In genomic region chr6:14358280-14358679, GRCm38 (mm10) we compare ENCODE assay signal across 17 mouse cellular contexts.
A peak's percentile ranks its signal among the peaks of the same experiment; 100 is the strongest.
DNase-seq lines count a peak whose midpoint lies in the region; TF ChIP-seq lines count a peak whose summit lies in the region.
"Had no signal": no experiment of that assay in that cellular context is flagged by ENCODE, and none has a peak within 500 bp of the region (broad histone marks: within the 10 kb centered on the region; RNA-seq: fewer than 3 reads in every experiment).

No protein-coding gene starts in this region.

- no peak overlapping the region for H3K27ac ChIP-seq in left cerebral cortex, adult 2 months
- H3K27ac ChIP-seq: hindbrain, embryonic 15.5 days; liver, embryonic 13.5 days; neural tube, embryonic 13.5 days had no signal

- TF ChIP-seq CTCF in left cerebral cortex, adult 2 months (IDR thresholded peaks at IDR 0.05), result no peak

- intact Hi-C loops in left cerebral cortex, postnatal 14 days (cut with DNase I), result no loop called here
- intact Hi-C loops in left cerebral cortex, adult 2 months (cut with DNase I), result no loop called here

- DNase-seq in cerebellum, postnatal 10 days, result peak; percentile 20 to 25
- no peak for DNase-seq in cerebellum, adult 18-20 months
- peak; percentile 4 to 30 for DNase-seq in left cerebral cortex, postnatal 14 days (ENCODE audit: low spot score in 2 of 2)
- DNase-seq in left cerebral cortex, adult 2 months (ENCODE audit: extremely low spot score in 1 of 2, low spot score in 2 of 2), result no peak
- peak; percentile 9 to 60 for DNase-seq in layer of hippocampus, adult 18-20 months (ENCODE audit: low spot score in 2 of 2)
- peak; percentile 6 for DNase-seq in right cerebral cortex, postnatal 25 days
- DNase-seq in embryo, embryonic 9.5 days (ENCODE audit: extremely low spot score), result no peak
- DNase-seq in embryo, embryonic 10.5 days (ENCODE audit: low spot score), result no peak
- DNase-seq: adrenal gland, postnatal 10 days; cerebellum, adult 9-11 months; kidney, adult 11 months; kidney, postnatal 14 days; liver, embryonic 13.5 days; lung, postnatal 10 days had no signal

- H3K4me3 ChIP-seq in left cerebral cortex, adult 2 months, result no peak overlapping the region
- H3K4me3 ChIP-seq: hindbrain, embryonic 15.5 days; liver, embryonic 13.5 days; megakaryocyte, embryonic 14.5 days; neural tube, embryonic 13.5 days had no signal

Comparison
In these comparisons a context has a peak if more than half of its experiments do, and no peak if none do; other contexts are left out.
1. DNase-seq: peak in cerebellum, postnatal 10 days (2 of 2), left cerebral cortex, postnatal 14 days (2 of 2), layer of hippocampus, adult 18-20 months (2 of 2) and right cerebral cortex, postnatal 25 days (single experiment); none in cerebellum, adult 18-20 months (0 of 2), left cerebral cortex, adult 2 months (0 of 2), embryo, embryonic 9.5 days (single experiment) and embryo, embryonic 10.5 days (single experiment).